Mouse (Mus musculus) thymus, postnatal 4 days (tissue): Measurements from ENCODE around the gene Naif1.

ENCODE experiments used
- DNase-seq: peaks from one replicate; pipeline ENCODE4 v3.0.0; 2021

The Naif1 gene

GRCm38 (mm10) chr2:32505536-32505935 lies 55.3 kb downstream of the Naif1 start:
- no peak for DNase-seq
